Mouse (Mus musculus): Measurements from ENCODE around the gene CN725425. TPM values are rescaled to one million over a fixed set of nuclear protein-coding genes. Genes with fewer than 3 reads are reported as not detected.

Gene CN725425
- total RNA-seq, 2 experiments from 2014 or later: not detected

Other genes with a start within 250 kb of the CN725425 start
- gene Kif21a, start 149.5 kb upstream of the CN725425 start, total RNA-seq (2015; ENCODE audit: low replicate concordance): not detected in 2 replicates
- not detected in 2 replicates for gene Kif21a, start 149.5 kb upstream of the CN725425 start, total RNA-seq (2017; ENCODE audit: low replicate concordance)
- gene Abcd2, start 7.7 kb upstream of the CN725425 start, total RNA-seq (2015; ENCODE audit: low replicate concordance): 5.4 and 5.8 TPM in 2 replicates
- gene Abcd2, start 7.7 kb upstream of the CN725425 start, total RNA-seq (2017; ENCODE audit: low replicate concordance): 3.9 and 7.2 TPM in 2 replicates

Measured in erythroid progenitor cell, adult 5-6 weeks (primary cell).